Mouse (Mus musculus): Measurements from ENCODE around the gene Uck2.

The Uck2 gene

GRCm38 (mm10) chr1:167211979-167212614, 73.0 kb downstream of the Uck2 start:
- DNase-seq (ENCODE audit: low read depth, low spot score), result peak; percentile 59

- DNase-seq (ENCODE audit: low read depth, low spot score), result no peak
These were observed 76.3 kb downstream of the Uck2 start for GRCm38 (mm10) chr1:167208816-167209215.

DNA sequence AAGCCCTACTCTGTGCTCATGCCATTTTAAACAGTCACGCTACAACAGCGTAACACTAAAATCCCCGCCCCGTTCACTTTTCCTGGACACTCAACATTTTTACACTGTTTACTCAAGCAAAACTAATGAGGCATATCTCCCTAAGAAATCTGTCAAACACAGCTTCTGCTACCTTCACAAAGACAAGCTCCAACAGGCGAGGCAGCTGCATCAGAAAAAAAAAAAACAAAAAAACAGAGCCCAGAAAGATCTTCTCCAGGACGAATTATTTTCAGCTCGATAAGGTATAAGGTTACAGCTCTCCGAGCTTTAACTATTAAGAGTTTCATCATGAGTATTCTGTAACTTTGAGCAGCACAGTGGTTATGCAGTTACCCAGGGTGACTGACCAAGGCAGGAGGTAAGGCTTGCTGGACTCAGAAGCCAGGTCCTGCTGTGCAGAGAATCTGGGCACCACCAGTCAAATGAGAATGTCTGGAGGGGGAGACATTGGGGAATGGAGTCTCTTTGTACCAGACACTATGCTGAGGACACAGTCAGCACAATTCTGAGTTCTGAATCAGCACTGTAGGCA, 79.9 kb downstream of the Uck2 start:
- DNase-seq (ENCODE audit: low read depth, low spot score), result no peak

DNA sequence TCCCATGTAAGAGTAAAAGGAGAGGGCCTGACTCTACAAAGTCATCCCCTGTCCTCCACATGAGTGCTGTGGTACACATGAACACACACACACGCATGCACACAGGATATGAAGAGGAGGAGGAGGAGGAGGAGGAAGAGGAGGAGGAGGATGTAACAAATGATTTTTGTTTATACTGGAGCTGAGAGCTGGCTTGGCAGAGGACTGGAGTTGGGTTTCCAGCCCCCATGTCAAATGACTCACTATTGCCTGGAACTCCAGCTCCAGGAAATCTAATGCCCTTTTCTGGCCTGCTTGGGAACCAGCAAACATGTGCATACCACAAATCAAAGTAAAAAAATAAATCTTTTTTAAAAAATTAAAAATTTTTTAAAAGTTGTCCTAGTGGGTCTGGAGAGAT, 80.7 kb downstream of the Uck2 start:
- DNase-seq (ENCODE audit: low read depth, low spot score), result no peak

DNA sequence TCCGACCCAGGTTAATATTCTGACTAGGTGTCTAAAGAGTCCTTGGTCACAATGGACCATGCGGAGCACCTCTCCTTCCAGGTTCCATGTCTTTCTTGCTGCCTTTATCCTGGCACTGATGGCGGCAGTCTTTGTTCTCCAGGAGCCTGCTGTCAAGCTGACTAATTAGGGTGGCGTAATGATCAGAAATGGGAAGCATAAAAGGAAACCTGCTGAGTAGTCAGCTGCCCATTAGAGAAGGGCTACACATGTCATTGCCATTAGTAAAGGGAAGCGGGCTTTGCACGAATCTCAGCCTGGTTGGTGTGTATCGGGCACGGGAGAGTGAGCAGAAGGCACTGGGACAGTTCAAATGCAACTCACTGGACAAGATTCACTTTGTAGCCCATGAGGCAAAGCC, 90.4 kb downstream of the Uck2 start:
- DNase-seq (ENCODE audit: low read depth, low spot score), result no peak

DNA sequence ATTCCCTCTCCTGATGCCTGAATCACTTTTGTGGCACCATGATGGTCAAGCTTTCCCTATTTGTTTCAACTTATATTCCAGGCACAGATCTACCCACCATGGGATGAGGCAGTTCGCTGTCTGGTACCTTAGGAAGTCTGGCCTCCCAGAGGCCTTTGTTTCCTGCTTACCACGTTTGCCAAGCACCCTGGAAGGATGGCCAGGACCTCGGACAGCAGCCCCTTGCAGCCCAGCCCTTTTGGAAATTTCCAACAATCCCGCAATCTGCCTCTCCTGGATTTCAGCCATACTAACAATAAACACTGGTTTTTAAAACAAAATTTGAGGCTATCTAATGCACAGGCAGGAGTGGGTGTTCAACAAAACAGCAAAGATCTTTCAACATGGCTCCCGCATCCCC, 97.3 kb downstream of the Uck2 start:
- DNase-seq (ENCODE audit: low read depth, low spot score), result peak; percentile 24

DNA sequence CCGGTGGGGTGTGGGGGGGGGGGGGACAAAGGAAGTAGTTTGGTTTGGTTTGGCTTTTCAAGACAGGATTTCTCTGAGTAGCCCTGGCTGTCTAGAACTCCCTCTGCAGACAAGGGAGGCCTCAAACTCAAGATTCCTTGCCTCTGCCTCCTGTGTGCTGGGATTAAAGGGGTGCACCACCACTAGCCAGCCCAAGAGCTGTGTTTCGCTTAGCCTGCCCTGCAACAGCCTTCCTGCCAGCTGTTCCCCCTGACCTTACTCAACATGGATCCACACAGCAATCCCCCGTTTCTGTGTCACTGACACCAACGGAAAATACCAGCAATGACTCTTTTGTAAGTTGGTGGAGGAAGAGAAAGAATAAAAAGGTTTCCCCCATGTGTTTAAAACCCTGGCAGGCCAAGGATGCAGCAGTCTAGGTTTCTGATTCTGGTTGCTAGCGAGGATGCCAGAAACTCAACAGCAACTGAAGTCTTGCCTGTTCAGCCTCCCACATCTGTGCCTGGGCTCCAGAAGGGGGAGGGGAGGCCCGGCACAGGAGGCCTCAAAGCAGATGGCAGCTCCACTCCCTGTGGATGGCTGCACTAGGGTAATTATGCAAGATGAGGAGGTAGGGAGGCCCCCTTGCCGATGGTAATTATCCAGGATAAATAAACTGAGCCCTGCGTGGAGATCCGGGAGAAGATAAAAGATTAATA, 103.1 kb downstream of the Uck2 start:
- no peak for DNase-seq (ENCODE audit: low read depth, low spot score)

Data from R1 (cell line).